Mouse (Mus musculus): ENCODE results near the gene Ncoa3.

DNA sequence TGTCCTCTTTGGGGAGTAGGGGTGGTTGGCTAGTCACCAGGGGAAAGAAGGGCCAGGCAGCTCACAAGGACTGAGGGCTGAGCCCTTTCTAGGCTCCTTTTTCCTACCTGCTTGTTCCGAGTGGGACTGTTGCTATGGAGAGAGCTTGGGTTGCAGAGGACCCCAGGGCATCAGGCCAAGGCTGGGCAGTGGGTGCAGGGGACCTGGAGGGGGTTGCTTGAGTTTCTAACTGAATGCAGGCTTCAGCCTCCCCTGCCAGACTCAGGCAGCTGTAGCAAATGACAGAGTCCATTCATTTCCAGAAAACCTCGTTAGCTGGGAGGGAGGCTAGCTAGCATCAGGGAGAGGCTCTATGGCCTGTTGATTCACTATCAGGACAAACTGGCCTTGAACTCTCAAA, 114.2 kb downstream of the Ncoa3 start:
- TF ChIP-seq POLR2A (IDR thresholded peaks at IDR 0.05; ENCODE audit: insufficient read depth, low read length) (no peak), CTCF (IDR thresholded peaks at IDR 0.05; ENCODE audit: low read depth, low read length) (no peak), EP300 (IDR thresholded peaks at IDR 0.05; ENCODE audit: insufficient read depth, low read depth, low read length) (no peak)

Measured in ES-Bruce4 (cell line).